Mouse (Mus musculus) T-helper 2 cell (primary cell): ENCODE data around the gene Cdh13.

ENCODE experiments used
- in situ Hi-C: fragments of 300-600 bp; cut with MboI, MseI; formaldehyde crosslinking; loops from one replicate; pipeline ENCODE4 v1.15.1; 2025; ENCODE audit warnings: high pct_unique_total_duplicates

Cdh13 gene

DNA sequence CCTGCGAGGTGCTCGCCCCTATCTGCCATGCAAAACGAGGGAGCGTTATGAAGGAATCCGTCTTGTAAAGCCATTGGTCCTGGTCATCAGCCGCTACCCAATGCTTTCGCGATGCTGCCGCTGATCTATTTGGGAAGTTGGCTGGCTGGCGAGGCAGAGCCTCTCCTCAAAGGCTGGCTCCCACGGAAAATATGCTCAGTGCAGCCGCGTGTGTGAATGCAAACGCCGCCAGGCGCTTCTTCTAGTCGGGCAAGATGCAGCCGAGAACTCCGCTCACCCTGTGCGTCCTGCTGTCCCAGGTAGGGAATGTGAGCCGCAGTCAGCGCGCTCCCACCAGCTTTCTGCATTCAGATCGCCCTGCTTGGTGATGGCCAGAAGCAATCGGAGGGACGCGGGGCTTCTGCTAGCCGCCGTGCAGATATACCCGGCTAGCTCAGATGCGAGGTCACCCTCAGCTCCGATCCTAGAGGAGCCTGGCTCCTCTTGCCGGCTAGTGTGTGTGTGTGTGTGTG lies at the start of gene Cdh13:
Cdh13 (plus strand) TSS at position 134 of the 512 bp plus-strand sequence.
- in situ Hi-C loops, result no loop called here

GRCm38 (mm10) chr8:118235626-118236025 lies 47.9 kb upstream of the Cdh13 start:
- in situ Hi-C loops, result no loop called here

DNA sequence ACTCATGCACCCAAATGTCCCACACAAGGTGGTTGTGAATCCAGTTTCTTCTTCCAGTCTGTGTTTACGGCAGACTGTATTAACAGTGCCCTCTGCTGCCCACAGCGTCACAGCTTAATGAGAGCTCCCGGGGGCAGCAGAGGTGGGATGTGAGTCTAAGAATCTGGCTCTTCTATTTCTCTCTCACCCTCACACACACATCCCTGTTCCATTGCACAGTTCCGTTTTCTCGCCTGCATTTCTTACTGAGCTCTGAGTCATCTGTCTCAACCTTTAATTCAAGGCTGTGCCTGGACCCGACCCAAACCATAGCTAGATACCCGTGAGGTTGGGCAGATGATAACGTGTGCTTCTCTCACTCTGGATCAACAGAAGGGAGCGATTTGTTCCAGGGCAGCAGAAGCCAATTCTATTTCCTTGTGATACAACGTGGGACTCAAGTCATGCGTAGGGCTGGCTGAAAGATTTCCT lies 46.3 kb upstream of the Cdh13 start:
- in situ Hi-C loops, result no loop called here

DNA sequence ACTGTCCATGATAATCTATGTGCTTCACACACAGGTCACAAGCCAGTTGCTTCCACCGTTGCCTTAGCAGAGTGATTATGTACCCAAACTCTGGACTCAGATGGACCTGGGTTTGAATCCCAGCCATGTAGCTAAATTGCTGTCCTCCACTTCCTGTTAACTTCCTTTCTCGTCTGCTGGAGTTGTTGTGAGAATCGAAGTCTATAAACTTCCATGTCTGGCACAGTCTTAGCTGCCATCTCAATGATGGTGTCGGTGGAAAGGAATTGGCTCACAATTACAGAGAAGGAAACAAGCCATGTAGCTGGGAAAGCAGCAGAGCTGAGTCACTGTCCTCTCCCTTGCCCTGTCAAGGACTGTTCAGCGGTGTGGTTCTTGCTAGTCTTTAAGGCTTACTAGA lies 45.4 kb upstream of the Cdh13 start:
- in situ Hi-C loops, result no loop called here

DNA sequence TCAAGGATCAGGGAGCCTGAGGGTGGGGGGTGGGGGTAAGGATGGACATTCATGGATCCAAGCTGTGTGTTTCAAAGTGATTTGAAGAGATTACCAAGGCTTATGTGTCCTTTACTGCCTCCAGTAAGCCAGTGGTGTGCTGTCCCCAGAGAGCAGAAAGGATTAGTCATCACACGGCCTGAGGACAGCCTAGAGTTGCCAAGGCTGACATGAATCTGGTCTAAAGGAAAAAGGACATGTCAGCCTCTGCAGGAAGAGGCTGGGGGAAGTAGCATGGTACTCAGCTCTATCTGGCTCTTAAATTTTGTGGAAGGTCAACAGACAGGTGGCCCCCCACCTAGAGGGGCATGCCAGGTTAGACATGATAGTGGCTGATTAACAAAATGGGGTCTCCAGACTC lies 44.3 kb upstream of the Cdh13 start:
- in situ Hi-C loops, result no loop called here

- in situ Hi-C loops, result no loop called here
These were observed 34.2 kb upstream of the Cdh13 start for GRCm38 (mm10) chr8:118249319-118249718.

- in situ Hi-C loops, result no loop called here
These were observed 33.6 kb upstream of the Cdh13 start for GRCm38 (mm10) chr8:118249923-118250322.

DNA sequence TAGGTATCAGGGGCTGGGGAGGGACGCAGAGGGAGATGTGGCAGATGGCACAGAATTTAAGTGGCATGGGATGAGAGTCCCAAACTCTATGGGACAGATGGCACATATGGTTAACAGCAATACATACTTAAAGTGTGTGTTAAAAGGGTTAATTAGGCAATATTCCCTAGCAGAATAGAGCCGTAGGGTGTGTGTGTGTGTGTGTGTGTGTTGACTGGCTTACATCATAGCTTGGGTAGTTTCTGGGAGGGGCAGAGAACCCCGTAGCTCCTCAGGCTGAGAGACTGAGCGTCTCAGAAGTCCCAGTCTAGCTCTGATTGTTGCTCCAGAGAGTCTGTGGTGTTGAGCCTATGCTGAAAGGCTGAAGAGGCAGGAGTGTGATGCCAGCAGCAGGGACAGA lies 20.4 kb upstream of the Cdh13 start:
- in situ Hi-C loops, result no loop called here

DNA sequence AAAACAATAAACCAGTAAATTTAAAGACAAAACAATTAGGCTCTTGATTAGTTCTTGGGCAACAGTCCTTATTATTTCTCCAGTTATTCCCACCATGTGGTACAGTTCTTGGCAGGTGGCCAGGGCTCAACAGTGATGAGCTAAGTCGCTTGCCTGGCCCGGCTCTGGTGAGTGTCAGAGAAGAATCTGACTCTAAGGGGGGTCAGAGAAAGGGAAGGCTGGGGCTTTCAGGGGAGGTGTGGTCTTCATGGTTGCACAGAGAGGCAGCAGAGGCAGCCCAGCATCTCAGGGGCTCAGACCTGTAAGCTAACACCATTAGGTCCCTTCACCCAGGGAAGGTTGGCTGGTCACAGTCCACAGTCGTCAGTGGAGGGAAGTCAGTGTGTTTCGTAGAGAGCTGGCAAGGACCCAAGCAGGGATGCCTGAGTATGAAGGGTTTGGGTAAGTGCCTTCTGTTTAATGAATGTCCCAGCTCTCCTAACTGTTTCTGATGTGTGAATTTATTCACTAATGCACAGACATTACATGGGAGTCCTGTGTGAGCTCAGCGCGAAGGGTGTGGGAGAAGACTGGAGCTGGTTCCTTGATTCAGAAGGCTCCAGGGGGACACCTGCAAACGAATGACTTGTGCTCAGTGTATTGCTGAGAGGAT lies 12.7 kb upstream of the Cdh13 start:
- in situ Hi-C loops, result no loop called here

- in situ Hi-C loops, result no loop called here
These were observed 11.0 kb upstream of the Cdh13 start for GRCm38 (mm10) chr8:118272493-118272892.

DNA sequence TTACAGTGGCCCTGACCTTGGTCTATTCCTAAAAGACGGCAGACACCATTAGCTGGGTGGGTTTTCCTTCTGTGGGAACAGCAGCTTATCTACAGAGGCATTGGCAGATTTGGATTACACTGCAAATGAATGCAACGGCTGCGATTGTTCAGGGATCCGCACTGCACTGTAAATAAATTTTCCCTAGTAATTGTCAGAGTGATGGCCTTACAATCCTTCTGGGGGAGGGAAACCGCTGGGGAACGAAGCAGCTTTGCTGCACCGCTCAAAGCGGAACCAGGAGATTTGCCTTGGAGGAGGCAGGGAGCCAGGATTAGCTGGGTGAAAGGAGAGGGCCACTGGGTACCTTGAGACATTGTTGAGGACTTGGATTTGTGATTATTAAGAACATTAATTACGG lies 9.3 kb upstream of the Cdh13 start:
- in situ Hi-C loops, result no loop called here

GRCm38 (mm10) chr8:118274688-118275087 lies 8.8 kb upstream of the Cdh13 start:
- in situ Hi-C loops, result no loop called here

GRCm38 (mm10) chr8:118284112-118285029 lies 838 bp downstream of the Cdh13 start:
- in situ Hi-C loops, result no loop called here

DNA sequence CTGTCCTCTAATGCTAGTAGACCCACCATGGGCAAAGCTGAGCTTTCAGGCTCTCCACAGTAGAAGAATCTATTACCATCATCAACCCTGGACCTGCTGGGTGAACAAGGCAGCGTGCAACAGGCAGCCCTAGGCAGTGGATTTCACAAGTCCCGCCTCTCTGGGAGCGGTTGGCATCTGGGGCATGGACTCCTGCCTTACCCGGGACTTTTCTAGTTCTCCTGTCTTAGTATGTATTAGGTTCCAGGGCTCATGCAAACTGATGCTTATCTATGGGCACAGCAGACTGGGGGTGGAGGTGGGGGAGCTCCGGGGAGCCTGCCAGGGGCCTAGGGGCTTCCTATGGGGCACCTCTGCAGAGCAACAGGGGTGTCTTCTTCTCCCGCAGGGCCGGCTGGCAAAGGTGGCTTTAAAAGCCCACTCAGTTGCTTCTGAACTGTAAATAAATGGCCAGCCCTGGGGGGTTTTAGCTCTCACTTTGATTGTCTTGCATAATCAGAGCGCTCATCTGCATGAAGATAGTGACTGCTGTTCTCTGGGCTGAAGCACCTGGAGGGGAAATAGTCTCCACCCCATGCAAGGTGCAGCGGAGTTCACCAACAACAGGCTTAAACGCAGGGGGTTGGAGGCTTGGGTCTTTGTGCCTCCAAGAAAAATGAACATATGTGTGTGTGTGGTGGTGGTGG lies 2.2 kb downstream of the Cdh13 start:
- in situ Hi-C loops, result no loop called here

GRCm38 (mm10) chr8:118286282-118287180 lies 3.0 kb downstream of the Cdh13 start:
- in situ Hi-C loops, result no loop called here

GRCm38 (mm10) chr8:118287496-118287895 lies 4.0 kb downstream of the Cdh13 start:
- in situ Hi-C loops, result no loop called here

DNA sequence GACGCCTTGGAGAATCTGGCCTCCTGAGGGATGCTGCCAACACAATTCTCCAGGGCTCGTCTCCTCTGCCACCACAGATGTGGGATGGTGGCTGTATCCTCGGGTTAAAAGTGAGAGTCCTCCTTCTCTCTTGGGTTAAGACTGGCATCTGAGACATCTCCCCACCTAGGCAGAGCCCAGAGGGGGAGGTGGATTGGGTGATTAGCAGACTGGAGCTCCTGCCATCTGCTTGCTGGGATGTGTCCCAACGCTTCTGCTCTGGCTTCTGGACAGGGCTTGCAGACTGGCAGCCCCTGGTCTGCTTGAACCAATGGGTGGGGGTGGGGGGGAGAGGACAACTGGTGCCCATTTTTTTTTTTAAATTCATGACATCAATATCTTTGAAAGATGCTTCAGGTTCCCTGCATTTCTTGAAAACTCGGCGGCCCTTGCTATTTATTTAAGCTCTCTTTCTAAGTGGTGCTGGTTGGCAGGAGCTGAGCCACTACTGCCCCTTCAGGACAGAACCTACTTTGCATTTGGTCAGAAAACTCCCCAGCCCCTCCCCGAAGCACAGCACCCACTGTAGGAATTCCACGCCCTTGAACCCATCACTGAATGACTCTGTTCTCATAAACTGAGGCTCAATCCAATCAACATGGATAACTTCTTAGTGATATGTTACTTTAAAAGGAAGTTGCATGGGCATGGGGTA lies 4.9 kb downstream of the Cdh13 start:
- in situ Hi-C loops, result no loop called here

- in situ Hi-C loops, result no loop called here
These were observed 5.6 kb downstream of the Cdh13 start for GRCm38 (mm10) chr8:118289091-118289490.

GRCm38 (mm10) chr8:118289525-118289924 lies 6.0 kb downstream of the Cdh13 start:
- in situ Hi-C loops, result no loop called here

- in situ Hi-C loops, result no loop called here
These were observed 6.7 kb downstream of the Cdh13 start for GRCm38 (mm10) chr8:118290266-118290665.
